Mouse (Mus musculus) ovary, postnatal 36 days (tissue): Measurements from ENCODE around the gene Syt5.
"Not testable (repeated sequence)": the region's sequence is repeated elsewhere in the genome, so short reads cannot be mapped to it uniquely, and the experiment has no call there.

Experiments used
- DNase-seq: peaks from one replicate; pipeline ENCODE4 v3.0.0; 2022; ENCODE audit warnings: low spot score, mixed read lengths

Syt5 gene

DNA sequence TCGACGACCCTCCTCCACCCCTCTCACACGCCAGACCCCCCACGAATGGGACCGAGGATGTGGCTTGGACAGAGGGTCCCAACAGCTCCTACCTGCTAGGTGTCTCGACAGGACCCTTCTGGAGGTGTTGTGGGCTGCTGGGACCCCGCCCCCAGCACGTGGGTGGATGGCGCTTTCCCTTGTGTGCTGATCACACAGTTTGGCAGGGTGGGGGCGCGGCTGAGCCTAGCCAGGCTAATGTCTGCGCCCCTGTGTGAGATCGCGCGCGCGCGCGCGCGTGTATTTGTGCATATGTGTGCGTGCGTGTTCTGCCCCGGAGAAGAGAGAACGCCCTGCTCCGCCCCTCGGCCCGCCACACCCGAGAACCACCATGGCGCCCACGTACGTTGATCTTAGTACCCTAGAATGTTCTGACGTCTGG, at the start of gene Syt5:
Syt5 (minus strand) TSS at position 321 of the 421 bp plus-strand sequence.
- no peak for DNase-seq

DNA sequence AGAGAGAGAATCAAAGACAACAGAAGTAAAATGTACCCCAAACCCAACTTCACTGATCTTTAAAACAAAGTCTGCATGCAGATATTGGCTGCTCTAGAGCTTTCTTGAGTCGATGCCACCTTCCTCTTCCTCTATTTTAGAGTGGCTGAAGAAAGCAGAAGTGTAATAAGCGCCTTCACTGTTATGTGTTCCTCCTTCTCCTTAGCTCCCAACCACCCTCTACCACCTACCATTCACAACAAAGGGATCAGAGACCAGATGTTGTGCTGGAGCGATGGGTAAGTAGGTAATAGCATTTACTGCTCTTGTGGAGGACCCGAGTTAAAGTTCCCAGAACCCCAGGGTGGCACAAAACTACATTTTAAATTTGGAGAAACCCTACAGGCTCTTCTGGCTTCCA, 49.7 kb upstream of the Syt5 start:
- not testable (repeated sequence) for DNase-seq

DNA sequence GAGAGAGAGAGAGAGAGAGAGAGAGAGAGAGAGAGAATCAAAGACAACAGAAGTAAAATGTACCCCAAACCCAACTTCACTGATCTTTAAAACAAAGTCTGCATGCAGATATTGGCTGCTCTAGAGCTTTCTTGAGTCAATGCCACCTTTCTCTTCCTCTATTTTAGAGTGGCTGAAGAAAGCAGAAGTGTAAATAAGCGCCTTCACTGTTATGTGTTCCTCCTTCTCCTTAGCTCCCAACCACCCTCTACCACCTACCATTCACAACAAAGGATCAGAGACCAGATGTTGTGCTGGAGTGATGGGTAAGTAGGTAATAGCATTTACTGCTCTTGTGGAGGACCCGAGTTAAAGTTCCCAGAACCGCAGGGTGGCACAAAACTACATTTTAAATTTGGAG, 34.1 kb upstream of the Syt5 start:
- not testable (repeated sequence) for DNase-seq

DNA sequence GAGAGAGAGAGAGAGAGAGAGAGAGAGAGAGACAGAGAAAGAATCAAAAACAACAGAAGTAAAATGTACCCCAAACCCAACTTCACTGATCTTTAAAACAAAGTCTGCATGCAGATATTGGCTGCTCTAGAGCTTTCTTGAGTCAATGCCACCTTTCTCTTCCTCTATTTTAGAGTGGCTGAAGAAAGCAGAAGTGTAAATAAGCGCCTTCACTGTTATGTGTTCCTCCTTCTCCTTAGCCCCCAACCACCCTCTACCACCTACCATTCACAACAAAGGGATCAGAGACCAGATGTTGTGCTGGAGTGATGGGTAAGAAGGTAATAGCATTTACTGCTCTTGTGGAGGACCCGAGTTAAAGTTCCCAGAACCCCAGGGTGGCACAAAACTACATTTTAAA, 25.0 kb upstream of the Syt5 start:
- DNase-seq: not testable (repeated sequence)

DNA sequence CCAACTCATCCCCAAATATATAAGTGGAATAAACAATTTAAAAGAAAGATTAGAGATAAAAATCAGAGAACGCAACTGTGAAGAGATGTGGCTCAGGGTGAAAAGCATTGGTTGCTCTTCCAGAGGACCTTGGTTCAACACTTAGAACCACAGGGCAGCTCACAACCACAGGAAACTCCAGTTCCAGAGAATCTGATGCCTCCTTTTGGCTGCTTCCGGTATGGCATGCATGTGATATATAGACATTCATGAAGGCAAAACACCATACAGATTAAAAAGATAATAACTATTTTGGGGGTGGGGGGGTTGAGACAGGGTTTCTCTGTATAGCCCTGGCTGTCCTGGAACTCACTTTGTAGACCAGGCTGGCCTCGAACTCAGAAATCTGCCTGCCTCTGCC, 15.3 kb upstream of the Syt5 start:
- DNase-seq: no peak

DNA sequence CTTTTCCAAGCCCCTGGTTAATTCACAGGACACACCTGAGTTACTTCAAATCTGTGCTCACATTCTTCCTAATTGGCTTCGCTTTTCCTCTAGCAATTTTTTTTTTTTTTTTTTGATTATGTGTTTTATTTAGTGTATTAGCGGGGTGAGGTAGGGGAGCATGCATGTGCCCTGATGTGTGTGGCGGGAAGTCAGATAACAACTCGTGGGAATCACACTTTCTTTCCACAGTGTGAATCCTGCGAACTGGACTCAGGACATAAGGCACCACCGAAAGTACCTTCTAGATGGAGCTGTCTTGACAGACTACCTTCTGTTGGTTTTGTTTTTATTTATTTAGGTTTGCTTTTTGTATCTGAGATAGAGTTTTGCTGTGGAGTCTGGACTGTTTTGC, 9.8 kb upstream of the Syt5 start:
- no peak for DNase-seq

DNA sequence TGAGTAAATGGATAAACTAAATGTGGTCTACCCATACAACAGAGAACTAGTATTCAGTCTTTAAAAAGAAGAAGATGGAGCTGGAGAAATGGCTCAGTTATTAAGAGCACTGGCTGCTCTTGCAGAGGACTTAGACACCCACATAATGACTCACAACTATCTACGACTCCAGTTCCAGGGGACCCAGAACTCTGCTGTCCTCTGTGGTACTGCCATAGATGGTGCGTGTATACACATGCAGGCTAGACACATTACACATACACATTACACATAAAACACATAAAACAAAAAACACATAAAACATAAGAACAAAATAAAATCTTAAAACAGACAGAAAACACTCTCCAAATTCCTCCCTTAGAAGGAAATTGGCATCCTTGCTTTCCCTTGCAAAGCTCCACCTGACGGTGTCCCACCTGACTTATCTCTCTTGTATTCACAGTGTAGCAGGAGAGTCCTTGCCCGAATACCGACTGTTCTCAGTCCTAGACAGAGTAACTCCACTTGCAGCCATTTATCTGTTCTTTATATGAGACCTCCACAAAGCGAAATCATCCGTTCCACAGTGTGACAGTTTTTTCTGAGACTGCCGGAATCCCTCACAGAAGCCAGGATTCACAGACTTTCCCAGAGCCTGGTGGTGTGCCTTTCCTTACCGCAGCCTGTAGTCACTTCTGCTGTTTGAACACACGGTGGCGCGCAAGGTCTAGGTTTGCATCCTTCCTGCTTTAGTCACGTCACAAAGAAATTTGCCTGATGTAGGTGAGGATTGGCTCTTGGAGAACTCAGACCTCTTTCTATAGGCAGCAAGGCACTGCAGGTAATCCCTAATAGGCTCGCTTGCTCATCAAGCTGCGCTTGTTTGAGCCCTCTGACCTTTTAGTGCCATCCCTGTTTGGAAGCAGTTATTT, 9.2 kb upstream of the Syt5 start:
- peak; percentile 71 for DNase-seq

DNA sequence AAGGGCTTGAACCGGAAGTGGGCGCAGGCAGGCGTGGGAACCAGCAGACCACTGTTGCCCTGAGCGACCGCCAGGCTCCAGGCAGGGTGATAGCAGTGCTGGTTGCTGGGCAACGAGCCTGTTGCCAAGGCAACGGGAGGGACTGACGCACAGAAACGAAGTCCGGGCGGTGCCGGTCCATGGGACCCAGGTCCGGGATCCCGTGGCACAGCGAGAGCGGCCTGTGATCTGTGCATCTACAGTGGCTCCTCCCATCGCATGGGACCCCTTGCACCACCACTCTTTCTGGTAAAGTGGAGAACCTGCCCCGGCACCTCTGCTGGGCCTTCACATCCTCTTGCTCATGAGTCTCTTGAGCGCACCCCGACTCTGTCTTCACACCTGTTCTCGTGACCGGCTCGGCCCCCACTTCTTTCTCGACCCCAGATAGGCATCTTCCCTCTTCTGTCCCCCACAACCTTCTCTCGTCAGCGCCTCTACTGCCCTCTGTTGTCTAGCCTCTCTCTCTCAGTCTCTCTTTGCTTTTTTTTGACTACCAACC, 680 bp downstream of the Syt5 start:
- DNase-seq: peak; percentile 64

DNA sequence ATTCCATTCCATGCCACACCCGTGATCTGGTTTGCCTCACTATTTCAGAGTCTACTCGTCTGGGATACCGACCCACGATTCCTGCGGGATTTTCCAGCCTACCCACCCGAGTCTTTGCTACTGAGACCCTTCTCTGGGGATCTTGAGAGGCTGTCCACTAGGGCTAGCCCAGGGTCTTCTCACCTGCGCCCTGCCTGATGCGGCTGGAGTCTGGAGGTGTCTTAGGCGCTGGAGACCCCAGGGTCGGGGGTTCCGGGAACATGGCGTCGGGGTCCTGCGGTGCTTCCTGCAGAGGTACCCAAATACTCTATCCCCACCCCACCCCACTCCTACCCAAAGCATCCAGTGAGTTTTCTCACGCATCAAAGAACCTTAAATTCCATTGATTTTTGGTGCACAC, 1.3 kb downstream of the Syt5 start:
- DNase-seq: no peak

DNA sequence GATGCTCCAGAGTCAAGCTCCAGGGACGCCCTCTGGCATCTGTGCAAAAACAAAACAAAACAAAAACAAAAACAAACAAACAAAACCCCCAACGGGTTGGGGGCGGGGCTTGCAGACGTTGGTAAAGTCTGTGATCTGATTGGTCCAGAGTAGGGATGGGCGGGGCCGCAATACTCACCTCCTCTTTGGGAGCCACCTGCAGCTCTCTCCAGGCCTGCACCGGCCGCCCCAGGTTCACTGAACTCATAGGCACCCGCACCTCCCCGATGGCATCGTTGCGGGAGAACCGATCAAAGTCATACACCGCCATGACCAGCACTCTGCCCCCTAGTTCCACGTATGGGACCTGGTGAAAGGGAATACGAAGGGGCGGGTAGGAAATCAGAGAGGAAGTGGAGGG, 5.3 kb downstream of the Syt5 start:
- no peak for DNase-seq

DNA sequence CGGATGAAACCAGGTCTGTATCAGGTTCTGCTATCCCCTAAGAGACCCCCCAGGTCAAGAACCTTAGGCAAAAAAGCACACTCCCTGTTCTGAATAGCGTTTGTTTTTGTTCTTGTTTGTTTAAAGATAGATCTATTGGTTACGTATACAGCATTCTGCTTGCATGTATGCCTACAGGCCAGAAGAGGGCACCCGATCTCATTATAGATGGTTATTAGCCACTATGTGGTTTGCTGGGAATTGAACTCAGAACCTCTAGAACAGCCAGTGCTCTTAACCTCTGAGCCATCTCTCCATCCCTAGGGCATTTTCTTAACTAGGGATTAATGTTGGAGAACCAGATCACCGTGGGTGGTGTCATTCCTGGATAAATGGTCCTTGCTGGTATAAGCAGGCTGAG, 6.0 kb downstream of the Syt5 start:
- DNase-seq: no peak

DNA sequence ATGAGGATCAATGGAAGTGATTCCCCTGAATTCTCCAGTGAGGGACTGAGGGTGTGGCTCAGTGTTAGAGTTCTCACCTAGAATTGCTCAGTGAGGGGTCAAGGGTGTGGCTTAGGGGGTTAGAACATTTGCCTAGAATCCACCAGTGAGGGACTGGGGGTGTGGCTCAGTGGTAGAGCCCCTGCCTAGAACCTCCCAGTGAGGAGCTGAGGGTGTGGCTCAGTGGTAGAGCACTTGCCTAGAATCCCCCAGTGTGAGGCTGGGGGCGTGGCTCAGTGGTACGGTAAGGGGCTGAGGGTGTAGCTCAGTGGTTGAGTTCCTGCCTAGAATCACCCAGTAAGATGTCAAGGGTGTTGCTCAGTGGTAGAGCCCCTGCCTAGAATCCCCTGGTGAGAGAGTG, 8.3 kb downstream of the Syt5 start:
- DNase-seq: no peak

DNA sequence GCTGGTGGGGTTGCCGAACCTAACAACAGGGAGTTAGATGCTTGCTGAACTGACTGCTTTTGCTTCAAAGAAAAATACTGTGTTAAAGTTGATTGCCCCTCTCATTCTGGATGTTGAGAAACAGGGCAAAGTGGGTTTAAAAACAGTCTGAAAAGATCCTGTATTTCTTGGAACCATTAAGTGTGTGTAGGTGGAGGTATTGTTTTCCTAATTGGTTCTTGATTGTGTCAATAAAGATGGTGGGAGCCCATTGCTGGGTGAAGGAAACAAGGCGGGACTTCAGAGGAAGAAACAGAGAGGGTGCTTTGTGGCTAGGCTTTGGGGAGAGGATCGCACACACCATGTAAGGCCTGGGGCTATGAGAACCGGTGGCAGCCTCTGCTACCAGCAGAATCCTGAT, 10.2 kb downstream of the Syt5 start:
- DNase-seq: no peak

DNA sequence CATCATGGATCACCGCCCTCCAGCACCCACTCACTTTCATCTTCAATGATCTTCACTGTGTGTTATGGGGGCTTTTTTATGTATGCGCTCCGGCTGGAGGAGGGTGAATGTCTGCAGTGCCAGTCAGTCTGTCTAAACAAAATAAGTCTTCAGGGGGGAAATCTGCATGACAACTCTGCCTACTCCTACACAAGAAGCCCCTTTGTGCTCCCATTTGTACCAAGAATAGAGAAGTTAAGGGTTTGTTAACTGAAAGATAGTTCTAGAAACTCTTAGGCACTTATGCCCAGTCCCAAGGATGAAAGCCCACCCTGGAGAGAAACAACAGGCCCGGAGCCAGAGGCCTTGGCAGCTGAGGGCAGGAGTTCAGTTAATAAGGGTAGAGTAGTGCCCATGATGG, 11.0 kb downstream of the Syt5 start:
- DNase-seq: no peak

DNA sequence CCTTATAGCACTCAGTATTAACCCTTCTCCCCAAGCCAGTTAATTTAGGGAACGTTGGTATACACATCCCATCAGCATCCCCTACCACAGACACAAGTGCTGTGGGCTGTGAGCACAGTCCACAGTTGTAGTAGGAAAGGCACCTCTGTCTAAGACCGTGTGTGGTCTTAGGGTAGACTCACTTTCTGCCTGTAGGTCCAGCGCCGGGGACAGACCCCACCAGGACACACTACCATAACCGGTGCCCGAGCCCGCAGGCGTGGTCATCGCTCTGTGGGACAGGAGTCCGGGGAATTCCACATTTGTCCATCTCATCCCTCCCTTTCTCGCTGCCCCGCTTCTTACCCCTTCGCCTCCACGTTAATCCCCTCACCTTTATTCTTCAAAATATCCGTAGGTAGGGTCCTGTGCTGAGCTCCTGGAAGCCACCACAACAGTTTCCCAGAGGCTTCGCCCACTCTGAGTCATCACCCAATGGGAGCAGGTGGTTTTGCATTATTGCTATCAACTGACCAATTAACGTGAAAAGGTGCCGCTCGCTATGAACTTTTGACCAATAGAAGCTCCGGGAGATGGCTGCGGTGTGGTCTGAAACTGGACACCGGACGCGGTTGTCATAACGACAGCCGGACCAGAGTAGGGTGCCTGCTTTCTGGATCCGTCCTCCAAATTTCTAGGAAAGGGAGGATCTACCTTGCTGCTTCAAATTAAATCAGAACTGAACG, 15.2 kb downstream of the Syt5 start, which contains the start of gene Dnaaf3:
Dnaaf3 (minus strand) TSS at position 449 of the 725 bp plus-strand sequence.
- DNase-seq: peak; percentile 75

DNA sequence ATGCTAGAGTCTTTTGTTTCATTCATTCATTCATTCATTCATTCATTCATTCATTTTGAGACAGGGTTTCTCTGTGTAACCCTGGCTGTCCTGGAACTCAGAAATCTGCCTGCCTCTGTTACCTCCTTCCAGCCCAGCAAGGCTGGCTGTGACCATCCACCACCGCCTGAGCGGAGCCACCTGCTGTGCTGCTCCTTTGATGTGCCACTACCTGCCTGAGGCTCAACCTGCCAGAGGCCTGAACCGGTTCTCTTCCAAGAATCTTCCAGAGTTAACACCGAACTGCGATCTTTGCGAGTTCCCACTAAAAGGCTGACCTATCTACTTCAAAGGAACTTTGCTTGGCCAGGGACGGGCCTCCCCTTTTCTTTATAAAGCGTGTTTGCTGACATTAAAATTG, 17.2 kb downstream of the Syt5 start:
- DNase-seq: not testable (repeated sequence)

DNA sequence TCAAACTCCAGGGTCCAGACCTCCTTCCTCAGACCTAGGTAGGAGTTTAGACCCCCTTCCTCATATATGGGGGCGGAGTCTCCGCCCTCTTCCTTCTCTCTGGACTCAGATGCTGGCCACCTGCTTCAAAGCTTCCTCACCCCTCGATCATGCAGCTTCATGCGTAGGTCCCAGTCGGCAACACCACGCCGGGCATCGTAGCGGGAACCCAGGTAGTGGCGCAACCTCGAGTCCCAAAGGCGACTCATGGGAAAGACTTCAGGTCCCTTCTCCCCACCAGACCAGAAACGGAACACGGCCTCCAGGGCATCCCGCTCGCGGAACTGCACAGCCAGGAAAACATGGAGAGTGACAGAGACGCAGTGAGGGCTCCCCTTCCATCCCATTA, 20.0 kb downstream of the Syt5 start:
- no peak for DNase-seq

DNA sequence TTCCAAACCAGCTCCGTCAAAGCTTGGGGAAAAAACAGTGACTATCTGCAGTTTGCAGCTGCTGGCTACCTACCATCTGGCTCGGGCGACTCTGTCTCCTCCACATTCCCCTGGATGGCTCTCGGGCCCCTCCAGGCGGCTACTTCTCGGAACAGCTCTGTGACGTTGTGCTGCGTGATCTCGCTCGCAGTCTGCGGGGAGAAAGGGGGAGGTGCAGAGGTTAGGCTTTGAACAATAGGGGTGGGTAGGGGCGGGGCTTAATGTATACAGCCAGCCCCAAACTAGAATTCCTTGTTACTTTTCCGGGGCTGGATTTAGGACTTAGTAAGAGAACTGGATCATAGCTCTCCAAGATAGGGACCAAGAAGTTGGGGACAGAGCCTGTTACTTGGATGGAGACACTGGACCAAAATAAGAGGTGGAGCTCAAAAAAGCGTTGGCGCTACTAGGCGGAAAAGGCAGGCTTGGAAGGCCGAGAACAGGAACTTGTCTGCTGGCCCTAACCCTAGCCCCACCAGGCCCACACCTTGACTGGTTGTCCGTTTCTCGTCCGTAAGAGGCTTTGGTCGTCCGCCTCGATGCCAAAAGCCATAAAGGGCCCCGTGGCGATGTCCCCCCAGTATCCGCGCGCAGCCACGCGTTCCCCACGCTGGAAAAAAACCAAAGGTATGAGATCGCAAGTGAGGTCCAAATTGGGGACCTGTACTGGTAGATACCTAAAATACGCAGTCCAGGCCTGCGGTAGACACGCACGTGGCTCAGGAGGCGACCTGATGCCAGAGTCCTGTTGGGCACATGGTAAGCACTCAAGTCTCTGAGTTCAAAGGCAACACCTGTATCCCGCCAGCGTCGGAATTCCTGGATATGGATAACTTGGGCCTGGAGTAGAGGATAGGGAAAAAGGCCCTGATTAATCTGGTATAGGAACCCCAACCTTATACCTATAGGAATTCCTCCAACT, 20.7 kb downstream of the Syt5 start:
- DNase-seq: peak; percentile 83

DNA sequence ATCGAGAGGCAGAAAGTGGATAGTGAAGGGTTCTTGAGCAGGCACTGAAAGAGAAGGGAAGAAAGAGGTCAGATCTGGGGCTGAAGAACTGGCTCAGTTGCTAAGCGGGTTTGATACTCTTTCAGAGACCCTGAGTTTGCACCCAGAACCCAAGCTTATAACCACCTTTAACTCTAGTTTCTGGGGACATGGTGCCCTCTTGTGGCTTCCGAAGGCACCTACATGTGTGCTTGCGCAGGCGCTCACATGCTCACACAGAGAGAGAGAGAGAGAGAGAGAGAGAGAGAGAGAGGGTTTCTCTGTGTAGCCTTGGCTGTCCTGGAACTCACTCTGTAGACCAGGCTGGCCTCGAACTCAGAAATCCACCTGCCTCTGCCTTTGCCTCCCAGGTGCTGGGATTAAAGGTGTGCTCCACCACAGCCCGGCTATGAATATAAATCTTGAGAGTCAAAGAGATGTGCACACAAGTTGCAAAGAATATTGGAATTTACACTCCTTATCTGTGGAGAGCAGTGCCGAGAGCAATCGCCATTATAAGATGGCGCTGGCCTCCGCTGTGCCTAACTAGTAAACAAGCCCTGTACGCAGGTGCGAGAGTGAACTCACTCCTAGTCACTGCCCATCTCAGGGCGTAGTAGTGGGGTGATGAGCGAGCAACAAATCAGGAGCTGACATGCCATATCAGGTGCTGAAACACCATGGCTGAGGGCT, 23.0 kb downstream of the Syt5 start, which contains the start of gene Tnni3:
Tnni3 (minus strand) TSS at position 18 of the 711 bp plus-strand sequence.
- DNase-seq: not testable (repeated sequence)

DNA sequence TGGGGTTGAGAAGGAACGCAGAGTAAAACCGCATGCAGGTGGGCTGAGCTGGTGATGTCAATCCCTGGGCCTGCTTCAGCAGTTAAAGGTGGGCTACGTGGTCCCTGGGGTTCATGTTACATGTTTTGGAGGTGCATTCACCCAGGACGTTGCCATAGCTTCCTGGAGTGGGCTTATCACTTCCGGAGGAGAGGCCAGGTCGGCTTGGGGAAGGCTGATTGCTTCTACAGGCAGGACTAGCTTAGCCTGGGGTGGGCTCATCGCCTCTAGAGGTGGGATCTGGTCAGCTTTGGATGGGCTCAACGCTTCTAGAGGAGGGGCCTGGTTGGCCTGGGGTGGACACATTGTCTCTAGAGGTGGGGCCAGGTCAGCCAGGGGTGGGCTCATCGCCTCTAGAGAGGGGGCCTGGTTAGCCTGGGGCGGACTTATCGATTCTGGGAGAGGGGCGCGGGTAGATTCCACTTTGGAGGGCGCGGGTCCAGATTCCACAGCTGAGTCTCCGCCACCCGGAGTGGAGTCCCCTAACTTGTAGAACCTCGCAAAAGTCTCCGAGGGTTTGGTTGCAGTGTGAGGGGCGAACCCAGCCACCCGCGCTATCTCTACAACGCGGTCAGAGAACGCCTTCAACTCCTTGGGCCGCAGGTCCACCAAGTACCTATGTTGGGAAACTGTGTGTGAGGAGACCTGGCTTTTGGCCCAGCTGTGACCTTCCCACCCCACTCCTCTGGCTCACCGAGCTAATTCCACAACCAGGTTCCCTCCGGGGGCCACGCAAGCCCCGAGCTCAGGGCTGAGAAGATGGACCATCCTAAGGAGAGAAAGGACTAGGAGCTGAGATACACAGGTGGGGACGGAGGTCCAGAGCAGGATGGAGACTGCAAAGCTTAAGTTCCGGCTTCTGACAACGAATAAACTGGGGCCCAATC, 23.9 kb downstream of the Syt5 start:
- no peak for DNase-seq
